Mouse (Mus musculus): ENCODE results near the gene Rpl22. TPM values are rescaled to one million over a fixed set of nuclear protein-coding genes. Genes with fewer than 3 reads are reported as not detected.

Rpl22 gene
- total RNA-seq, 4 experiments from 2014 or later, result 195 to 290 (median 232) TPM

DNA sequence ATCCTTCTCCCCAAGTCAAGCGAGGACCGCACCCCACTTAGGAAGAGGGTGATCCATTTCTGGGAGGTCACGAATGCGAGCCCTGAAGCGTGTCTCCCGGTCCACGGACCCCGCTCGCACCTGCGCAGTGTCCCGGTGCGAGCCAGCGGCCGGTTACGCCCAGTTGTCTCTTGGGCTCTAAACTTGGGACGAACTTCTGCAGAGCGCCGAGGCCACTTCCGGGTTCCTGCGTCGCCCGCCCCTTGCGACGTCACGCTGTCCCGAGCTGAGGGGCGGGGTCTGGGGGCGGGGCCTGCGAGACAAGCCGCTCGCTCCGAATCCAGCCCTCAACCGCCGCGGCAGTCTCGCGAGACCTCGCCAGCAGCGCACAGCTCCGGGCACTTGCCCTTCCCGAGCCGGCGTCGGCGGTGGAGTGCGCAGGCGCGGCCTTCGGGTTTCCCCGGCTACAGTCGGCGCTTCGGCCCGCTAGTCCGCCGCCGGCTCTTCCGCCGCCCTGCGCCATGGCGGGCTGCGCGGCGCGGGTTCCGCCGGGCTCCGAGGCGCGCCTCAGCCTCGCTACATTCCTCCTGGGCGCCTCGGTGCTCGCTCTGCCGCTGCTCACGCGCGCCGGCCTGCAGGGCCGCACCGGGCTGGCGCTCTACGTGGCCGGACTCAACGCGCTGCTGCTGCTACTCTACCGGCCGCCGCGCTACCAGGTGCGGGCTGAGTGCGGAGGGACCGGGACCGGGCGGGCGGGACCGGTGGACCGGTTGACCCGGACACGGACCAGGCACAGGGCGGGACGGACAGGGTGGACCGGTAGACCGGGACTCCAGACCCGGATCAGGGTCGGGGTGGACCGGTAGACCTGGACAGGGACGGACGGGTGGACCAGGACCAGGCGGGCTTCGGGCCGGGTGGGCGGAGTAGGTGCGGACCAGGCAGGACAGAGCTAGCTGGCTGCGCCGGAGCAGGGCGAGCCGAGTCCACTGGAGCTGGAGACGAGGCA lies 28.4 kb upstream of the Rpl22 start, which contains the start of gene Icmt:
Gene Icmt (plus strand): TSS at position 354 of the 988 bp plus-strand sequence.
- peak; percentile 98 to 100 for DNase-seq (ENCODE audit: low spot score in 2 of 2)

DNA sequence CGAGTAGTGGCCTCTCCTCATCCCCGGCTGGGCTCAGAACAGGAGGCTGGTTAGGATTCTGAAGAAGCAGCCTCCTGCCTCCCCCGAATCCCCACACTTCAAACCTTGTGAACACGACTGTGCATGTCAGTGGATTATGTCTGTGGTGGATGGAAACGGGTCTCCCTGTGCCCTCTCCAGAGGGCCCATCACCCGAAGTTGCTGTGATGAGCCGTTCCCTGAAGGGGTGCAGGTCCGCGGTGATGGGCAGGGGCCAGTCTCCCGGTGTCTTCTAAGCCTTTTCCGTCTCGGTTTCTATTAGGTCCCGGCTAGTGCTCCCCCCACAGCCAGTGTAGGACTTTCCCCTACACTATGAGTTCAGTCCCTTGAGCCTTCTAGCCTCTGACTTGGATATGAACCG lies 26.7 kb upstream of the Rpl22 start:
- DNase-seq (ENCODE audit: low spot score in 2 of 2), result no peak

DNA sequence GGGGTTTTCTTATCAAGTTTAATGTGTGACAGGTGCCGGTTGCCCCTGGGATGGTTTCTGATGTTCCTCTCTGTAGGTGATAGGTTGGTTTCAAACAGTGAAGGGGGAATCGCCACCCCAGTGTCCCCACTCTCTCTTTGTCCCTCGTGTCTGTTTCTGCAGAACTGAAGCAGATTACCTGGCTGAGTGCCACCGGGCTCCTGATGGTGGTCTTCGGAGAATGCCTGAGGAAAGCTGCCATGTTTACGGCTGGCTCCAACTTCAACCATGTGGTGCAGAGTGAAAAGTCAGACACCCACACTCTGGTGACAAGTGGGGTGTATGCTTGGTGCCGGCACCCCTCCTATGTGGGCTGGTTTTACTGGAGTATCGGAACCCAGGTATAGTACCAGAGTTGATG lies 25.2 kb upstream of the Rpl22 start:
- DNase-seq (ENCODE audit: low spot score in 2 of 2), result no peak

DNA sequence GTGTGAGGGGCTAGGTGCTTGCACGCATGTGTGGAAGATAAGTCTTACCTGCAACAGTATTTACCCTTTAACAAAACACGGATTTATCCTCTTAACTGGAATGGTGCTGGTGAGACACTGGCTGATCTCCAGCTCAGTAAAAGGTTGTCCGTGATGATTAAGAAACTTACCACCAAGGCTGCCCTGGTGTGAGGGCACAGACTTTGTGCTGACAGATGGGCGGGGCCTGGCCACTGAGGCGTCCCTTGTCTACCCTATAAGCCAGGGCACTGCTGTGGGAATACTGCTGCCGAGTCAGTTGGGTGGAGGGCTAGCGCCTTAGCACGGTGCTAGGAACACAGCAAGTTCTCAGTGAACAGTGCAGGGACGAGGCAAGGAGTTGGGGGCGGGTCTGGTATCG lies 23.5 kb upstream of the Rpl22 start:
- DNase-seq (ENCODE audit: low spot score in 2 of 2), result no peak

DNA sequence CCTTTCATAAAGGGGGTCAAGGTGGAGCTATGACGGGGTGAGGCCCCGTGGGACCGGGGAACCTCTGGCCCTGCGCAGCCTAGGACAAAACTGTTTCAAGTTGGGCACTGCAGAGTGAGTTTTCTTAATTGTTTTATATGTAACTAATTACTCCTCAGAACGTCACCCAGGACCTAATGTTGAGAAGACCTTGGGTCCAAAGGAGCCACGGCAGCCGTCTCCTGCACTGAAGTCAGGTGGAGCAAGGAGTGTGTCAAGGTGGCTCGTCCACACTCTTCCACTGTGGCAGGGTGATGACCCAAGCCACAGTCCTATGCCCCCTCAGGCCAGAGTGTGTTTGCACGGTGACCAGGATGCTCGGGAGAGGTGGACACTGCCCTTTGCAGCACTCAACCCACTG lies 22.4 kb upstream of the Rpl22 start:
- no peak for DNase-seq (ENCODE audit: low spot score in 2 of 2)

DNA sequence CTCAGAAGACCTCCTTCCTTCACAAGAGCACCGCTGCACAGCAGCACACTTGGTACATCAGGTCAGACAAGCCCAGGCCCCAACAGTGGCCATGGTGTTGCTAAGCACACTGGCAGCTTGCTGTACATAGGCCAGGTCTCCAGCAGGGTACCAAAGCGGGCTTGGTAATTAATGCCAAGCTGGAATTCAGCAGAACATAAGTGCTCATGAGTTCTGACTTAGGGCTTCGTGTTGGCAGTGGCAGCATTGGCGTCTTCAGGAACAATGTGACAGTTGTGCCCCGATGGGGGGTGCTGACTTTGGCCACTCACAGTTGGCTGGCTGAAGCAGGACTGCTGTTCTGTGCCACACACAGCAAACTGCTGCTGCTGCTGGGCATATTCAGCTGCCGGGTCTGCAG lies 20.9 kb upstream of the Rpl22 start:
- no peak for DNase-seq (ENCODE audit: low spot score in 2 of 2)

DNA sequence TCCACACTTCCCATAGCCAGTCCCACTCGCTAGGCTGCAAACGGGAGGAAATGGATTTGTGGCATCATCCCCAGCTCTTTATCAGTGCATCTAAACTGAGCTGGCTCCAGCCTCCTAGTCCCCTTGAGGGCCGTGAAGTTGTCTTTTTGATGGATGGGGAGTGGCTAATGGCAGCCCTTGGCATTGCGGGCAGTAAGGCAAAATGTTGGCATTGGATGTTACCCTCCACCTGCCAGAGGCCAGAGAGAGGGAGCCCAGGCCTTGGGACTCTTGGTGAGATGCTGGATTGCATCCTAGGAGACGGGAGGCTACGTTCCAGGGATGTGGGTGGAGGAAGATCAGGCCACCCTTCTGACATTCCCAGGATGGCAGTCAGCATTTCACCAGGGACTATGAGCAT lies 19.6 kb upstream of the Rpl22 start:
- no peak for DNase-seq (ENCODE audit: low spot score in 2 of 2)

DNA sequence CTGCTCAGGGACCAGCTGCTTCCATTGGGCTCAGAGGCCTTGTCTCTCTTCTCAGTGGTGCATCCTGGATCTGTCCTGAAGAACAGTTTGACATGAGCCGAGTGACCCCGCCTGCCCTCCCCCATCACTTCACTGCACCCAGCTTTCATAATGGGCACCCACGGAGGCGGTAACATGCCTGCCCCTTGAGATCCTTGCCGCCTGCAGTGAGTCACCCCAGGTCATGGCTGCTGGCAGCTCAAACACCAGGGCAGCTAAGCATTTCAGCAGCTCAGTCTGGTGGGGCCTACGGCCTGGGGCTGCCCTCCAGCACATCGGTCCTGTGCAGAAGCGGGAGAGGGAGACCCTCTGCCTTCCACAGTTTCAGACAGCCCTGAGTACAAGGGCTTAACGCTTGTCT lies 18.0 kb upstream of the Rpl22 start:
- DNase-seq (ENCODE audit: low spot score in 2 of 2), result no peak

DNA sequence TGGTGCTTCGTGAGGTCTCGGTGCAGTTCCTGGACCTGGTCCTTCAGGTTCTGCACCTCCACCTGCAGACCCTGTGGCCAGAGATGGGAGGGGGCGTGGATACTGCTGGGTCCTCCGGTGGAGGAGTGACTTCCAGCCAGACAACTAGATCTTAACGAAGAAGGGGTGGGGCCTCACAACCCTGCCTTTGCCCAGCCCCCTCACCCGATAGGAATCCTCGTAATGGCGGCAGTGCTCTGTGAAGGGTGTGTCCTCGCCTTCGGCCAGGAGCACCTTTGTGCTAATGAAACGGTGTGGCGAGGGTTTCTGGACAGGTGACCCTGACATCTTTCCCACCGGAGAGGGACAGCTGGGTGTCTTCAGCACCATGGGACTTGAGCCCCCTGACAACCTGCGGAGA lies 13.4 kb upstream of the Rpl22 start:
- DNase-seq (ENCODE audit: low spot score in 2 of 2), result no peak

DNA sequence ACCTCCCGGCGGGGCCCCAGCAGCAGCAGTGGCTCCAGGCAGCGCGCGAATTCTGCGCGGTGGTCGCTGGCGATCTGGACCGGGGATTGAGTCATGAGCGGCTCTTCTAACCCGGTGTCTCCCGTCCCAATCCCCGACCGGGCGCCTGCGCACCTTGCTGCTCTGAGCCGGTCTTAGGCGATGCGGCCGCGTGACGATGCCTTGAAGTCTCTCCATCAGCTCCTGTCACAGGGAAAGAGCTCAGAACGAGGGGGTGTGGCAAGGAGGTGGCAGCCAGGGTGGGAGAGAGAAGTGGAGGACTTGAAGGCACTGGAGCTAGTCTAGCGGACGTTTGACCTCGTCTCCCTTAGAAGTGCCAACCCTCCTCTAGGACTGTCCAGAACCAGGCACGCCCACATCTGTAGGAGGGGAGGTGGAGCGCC lies 12.3 kb upstream of the Rpl22 start:
- no peak for DNase-seq (ENCODE audit: low spot score in 2 of 2)

DNA sequence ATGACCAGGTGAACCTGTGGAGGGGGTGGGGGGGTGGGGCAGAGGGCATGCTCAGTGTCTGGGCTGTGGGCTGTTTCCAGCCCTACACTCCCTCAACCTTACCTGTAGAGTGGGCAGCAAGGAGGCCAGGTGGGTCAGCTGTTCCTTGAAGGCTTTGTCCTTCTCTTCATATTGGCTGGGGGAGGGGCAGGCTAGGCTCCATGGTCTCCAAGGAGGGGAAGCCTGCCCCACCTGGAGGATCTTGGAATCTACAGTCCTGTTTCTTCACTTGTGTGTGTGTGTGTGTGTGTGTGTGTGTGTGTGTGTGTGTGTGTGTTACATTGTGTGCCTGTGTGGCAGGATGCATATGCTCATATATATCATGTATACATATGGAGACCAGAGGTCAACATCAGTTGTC lies 11.6 kb upstream of the Rpl22 start:
- no peak for DNase-seq (ENCODE audit: low spot score in 2 of 2)

DNA sequence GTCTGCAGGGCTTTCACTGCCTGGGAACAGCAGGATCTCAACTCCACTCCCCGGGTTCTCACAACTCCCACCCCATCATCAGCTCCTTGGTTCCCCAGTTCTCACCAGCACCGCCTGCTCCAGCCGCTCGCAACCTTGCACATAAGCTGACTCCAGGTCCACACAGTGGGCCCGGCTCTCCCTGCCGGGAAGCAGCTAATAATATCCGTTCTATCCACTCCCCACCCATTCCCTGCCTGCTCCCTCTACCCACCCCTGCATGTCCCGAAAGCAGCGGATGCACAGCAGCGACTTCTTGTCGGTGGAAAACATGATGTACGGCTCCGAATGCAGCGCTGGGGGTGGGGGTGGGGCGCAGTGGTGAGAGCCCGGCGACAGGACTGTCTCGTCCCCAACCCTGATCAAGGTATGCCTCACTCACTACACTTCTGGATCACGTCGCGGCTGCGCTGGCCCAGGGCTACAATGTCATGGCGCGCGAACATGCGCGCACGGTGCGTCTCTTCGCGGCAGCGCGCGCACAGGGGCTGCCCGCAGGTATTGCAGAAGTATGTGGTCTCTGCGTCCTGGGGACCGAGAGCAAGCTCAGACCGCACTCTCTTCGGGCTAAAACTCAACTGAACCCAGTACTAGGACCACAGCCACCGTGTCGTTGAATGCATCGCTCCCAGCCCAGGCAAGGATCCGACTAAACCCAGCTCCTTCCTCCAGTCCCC lies 9.9 kb upstream of the Rpl22 start:
- DNase-seq (ENCODE audit: low spot score in 2 of 2), result no peak

DNA sequence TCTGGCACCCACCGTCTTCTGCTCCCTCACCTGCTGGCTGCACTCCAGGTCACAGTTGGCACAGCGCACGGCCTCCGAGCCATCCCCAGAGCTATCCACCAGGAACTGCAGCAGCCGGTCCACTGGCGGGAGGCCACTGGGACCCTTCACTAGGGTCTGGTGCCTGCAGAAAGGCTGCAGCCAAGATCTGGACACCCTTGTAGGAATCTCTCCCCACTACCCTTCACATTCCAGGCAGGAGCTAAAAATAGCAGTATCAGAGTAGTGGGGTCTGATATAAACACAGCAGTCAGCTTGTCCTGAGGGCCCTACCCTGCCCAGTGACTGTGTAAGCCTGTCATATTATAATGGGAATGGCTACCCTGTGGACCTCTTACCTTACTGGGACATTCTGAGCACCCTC lies 7.9 kb upstream of the Rpl22 start:
- no peak for DNase-seq (ENCODE audit: low spot score in 2 of 2)

DNA sequence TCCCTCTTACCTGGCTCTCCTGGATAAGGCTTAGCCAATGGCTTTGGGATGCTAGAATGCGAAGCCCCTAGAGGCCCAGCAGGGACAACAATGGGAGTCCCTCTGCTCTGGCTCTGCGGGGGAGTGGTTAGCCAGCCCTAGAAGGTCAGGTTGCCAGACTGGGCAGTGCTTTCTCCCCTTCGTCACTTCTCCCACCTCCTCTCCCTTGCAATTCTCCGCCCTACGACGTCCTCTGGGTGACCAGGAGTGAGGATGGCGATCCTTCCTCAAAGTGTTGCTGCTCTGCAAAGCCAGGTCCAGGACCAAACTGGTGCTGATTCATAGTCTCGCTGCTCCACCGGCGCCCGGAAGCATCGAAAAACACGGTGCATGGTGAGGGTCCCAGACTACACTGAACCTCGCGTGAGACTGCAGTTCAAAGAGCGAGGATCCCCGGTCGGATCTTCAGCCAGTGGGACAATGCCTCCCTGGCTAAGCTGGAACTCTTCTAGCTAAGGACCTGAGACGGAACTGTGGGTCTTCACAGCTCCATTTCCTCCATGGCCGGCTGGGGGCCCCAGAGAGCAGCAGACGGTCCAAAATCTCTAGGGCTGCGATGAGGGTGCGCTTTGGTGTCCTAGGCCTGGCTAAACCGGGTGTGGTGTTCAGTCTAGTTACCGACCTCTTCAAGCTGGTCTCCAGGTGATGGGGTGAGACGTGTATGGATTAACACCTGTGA lies 6.9 kb upstream of the Rpl22 start, which contains the start of gene Rnf207:
Gene Rnf207 (minus strand): TSS at position 477 of the 718 bp plus-strand sequence.
- DNase-seq (ENCODE audit: low spot score in 2 of 2), result peak; percentile 23 to 33

DNA sequence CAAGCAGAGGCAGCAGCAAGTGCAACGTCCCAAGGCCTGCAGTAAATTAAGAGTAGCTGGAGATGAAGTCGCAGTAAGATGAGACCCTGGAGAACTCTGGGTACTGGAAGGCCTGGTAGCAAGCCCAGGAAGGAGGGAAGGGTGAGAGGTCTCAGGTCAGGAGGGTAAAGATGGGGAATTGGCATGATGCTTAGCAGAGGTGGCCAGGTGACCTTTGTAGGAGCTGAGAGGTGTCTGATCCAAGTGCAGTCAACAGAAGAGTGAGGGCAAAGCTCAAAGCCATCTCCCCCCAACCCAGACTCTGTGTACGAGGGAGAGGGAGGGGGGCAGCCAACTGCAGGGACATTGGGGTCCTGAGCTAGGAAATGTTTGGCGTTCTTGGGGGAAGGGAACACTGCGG lies 4.1 kb upstream of the Rpl22 start:
- DNase-seq (ENCODE audit: low spot score in 2 of 2), result no peak

DNA sequence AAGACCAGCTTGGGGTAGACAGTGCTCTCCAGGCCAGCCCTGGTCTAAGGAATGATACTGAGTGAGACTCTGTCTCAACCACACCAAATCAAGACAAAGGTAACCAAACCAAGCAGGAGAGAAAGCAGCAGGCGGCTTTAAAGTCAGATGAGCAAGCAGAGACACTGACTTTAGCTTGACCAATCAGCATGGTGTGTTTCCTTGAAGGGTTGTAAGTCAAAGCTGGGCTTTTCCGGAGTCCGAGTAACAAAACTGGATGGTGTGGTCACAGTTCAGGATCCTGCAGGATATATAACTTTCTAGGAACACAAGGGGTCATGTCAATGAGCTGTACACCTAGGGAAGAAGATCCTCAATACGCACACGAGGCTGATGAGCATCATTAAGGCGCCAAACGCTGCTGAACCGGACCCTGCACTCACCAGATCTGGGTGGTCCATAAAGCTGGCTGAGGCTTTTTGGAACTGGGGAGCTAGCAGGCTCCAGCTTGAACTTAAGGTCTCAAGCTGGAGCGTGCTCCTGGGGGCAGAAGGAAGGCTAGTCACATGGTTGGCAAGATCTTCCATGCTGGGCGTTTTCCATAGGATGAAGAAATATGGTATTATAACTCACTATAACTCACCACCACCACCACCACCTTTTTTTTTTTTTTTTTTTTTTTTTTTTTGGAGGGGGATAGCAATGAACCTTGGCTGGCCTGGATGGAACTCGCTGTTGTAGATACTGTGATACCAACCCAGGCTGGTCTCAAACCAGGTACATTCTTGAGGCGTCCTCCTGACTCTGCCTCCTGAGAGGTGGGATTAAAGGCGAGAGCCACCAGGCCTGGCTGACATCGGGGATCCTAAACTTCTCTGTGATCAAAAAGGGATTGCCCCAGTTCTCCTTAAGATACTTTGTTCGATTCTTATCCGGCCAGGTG lies 640 bp upstream of the Rpl22 start:
- DNase-seq (ENCODE audit: low spot score in 2 of 2), result no peak

DNA sequence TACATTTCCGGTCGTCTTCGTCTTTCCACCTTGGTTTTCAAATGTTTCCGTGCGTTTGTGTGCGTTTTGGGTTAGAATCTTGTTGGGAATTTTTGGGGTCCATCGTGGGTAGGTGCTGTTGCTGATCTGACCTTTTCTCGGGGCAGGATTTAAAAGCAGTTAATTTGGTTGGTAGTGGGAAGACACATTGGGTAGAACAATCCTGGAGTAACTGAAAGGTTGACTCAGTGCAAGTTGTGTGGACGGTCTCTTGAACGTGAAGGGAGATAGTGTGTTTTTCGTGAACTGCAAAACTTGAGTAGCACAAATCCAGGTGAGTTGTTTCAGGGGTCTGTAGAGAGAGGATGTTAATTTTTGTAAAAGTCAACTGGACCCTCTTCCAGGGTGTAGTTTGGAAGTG lies 1.0 kb downstream of the Rpl22 start:
- DNase-seq (ENCODE audit: low spot score in 2 of 2), result no peak

DNA sequence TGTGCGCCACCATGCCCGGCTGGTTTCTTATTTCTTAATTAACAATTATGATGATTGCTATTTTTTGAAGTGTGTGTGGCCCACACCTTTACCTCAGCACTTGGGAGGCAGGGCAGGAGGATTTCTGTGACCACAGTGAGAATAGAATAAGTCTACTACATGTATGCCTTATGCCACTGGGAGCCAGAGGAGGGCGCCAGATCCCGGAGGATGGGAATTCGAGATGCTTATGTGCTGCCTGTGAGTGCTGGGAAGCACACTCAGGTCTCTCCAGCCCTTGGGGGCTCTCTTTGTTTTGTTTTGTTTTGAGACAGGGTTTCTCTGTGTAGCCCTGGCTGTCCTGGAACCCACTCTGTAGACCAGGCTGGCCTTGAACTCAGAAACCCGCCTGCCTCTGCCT lies 3.1 kb downstream of the Rpl22 start:
- DNase-seq (ENCODE audit: low spot score in 2 of 2), result no peak

DNA sequence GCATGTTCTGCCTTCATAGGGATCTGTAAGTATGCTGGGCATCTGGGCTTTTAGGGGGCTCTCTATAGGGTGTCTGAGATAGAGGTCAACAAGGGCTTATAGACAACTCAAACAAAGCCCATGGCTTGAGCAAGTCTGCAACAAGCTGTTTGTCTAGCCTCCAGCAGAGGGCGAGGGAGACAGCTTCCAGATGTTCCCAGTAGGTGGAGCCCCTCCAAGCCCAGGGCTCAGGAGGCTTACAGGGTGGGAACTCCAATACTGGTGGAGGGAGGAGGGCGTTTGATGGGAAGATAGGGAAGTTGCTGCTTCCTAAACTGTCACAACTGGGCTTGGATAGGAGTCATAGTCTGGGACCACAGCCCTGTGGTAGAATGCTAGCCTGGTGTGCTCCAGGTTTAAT lies 7.4 kb downstream of the Rpl22 start:
- DNase-seq (ENCODE audit: low spot score in 2 of 2), result peak; percentile 32 to 45

DNA sequence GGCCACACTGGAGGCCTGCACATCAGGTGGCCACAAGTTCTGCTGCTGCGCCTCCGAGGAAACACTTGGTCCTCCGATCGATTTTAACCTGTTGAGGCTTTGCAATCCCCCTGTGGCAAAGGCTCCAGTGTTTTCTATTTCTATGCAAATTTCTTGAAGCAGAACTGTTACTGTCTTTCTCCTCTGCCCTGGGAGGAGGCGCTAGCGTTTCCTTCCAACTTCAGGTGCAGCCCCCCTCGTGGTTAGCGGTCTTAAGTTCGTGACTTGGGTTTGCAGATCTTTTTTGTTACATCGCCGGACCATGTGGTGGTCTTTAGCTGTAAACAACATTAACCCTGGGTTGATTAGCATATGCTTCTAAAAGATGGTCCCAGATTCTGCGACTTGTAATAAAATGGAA lies 8.0 kb downstream of the Rpl22 start:
- no peak for DNase-seq (ENCODE audit: low spot score in 2 of 2)

DNA sequence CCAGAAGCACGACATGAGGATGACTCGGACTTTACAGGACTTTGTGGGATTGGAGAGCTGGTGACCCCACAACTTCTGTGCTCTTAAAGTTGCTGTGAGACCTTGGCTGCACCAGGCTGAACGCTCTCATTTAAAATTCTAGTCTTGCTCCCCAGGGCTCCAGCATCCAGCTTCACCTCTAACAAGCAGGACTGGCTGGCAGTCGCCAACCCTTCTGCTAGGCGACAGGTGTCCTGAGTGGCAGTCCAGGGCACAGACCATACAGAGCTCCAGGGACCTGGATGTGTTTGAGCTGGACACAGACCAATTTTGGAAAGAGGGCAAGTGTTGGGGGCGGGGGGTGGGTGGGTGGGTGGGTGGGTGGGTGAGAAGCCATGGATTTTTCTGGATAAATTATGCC lies 12.2 kb downstream of the Rpl22 start:
- DNase-seq (ENCODE audit: low spot score in 2 of 2), result no peak

All from gastrocnemius, adult 8-10 months (tissue).